Mouse (Mus musculus): ENCODE measurements around the gene Amph. TPM values are rescaled to one million over a fixed set of nuclear protein-coding genes. Genes with fewer than 3 reads are reported as not detected.

Gene Amph
- polyA plus RNA-seq, 1 experiment from 2014 or later = 14.4 TPM

GRCm38 (mm10) chr13:19026923-19027322, 78.9 kb downstream of the Amph start:
- Histone ChIP-seq H3K4me2 (replicated peaks) (no peak overlapping the region), H3K4me1 (no peaks in the 10 kb centered on the region), H3K4me3 (no peak overlapping the region), H3K27ac (replicated peaks) (no peak overlapping the region), H3K27me3 (no peaks in the 10 kb centered on the region), H3K36me3 (no peaks in the 10 kb centered on the region), H3K9ac (replicated peaks) (no peak overlapping the region), H3K9me3 (no peaks in the 10 kb centered on the region)
- WGBS = 79% methylated on average over 3 of the region's 3 CpGs
- no peak for ATAC-seq (ENCODE audit: low FRiP score, low read depth)

GRCm38 (mm10) chr13:19027766-19028350, 79.9 kb downstream of the Amph start:
- 79% methylated on average over 6 of the region's 6 CpGs for WGBS
- Histone ChIP-seq H3K27ac (replicated peaks) (no peak overlapping the region), H3K9me3 (no peaks in the 10 kb centered on the region), H3K9ac (replicated peaks) (no peak overlapping the region), H3K4me2 (replicated peaks) (no peak overlapping the region), H3K27me3 (no peaks in the 10 kb centered on the region), H3K4me3 (no peak overlapping the region), H3K36me3 (no peaks in the 10 kb centered on the region), H3K4me1 (no peaks in the 10 kb centered on the region)
- ATAC-seq (ENCODE audit: low FRiP score, low read depth) = no peak

- H3K36me3 ChIP-seq = no peaks in the 10 kb centered on the region
- H3K9me3 ChIP-seq = no peaks in the 10 kb centered on the region
- H3K4me1 ChIP-seq = no peaks in the 10 kb centered on the region
- H3K4me3 ChIP-seq = no peak overlapping the region
- 71% methylated on average over 8 of the region's 8 CpGs for WGBS
- H3K27me3 ChIP-seq = no peaks in the 10 kb centered on the region
- no peak for ATAC-seq (ENCODE audit: low FRiP score, low read depth)
- H3K9ac ChIP-seq (replicated peaks) = no peak overlapping the region
- H3K27ac ChIP-seq (replicated peaks) = no peak overlapping the region
- no peak overlapping the region for H3K4me2 ChIP-seq (replicated peaks)
Observed at GRCm38 (mm10) chr13:19031916-19032688, 84.1 kb downstream of the Amph start.

GRCm38 (mm10) chr13:19052090-19052489, 104.1 kb downstream of the Amph start:
- no peaks in the 10 kb centered on the region for H3K27me3 ChIP-seq
- no peak for ATAC-seq (ENCODE audit: low FRiP score, low read depth)
- no peak overlapping the region for H3K9ac ChIP-seq (replicated peaks)

GRCm38 (mm10) chr13:19054504-19054903, 106.5 kb downstream of the Amph start:
- no peak overlapping the region for H3K4me3 ChIP-seq
- H3K9me3 ChIP-seq = no peaks in the 10 kb centered on the region
- H3K9ac ChIP-seq (replicated peaks) = no peak overlapping the region
- H3K4me2 ChIP-seq (replicated peaks) = no peak overlapping the region
- H3K36me3 ChIP-seq = no peaks in the 10 kb centered on the region
- no peak overlapping the region for H3K27ac ChIP-seq (replicated peaks)
- 89% methylated on average over 2 of the region's 2 CpGs for WGBS
- H3K4me1 ChIP-seq = no peaks in the 10 kb centered on the region
- H3K27me3 ChIP-seq = no peaks in the 10 kb centered on the region
- no peak for ATAC-seq (ENCODE audit: low FRiP score, low read depth)

More at GRCm38 (mm10) chr13:19052090-19052489, 104.1 kb downstream of the Amph start:
- H3K4me1 ChIP-seq = no peaks in the 10 kb centered on the region
- 83% methylated on average over 1 of the region's 1 CpGs for WGBS
- H3K27ac ChIP-seq (replicated peaks) = no peak overlapping the region
- H3K4me2 ChIP-seq (replicated peaks) = no peak overlapping the region
- H3K4me3 ChIP-seq = no peak overlapping the region
- no peaks in the 10 kb centered on the region for H3K36me3 ChIP-seq
- H3K9me3 ChIP-seq = no peaks in the 10 kb centered on the region

GRCm38 (mm10) chr13:19072261-19072660, 124.3 kb downstream of the Amph start:
- Histone ChIP-seq H3K36me3 (no peaks in the 10 kb centered on the region), H3K4me2 (replicated peaks) (no peak overlapping the region), H3K27ac (replicated peaks) (no peak overlapping the region), H3K4me3 (no peak overlapping the region), H3K27me3 (no peaks in the 10 kb centered on the region), H3K9me3 (no peaks in the 10 kb centered on the region), H3K9ac (replicated peaks) (no peak overlapping the region), H3K4me1 (no peaks in the 10 kb centered on the region)
- ATAC-seq (ENCODE audit: low FRiP score, low read depth) = no peak

- H3K27me3 ChIP-seq = no peaks in the 10 kb centered on the region
- no peak overlapping the region for H3K27ac ChIP-seq (replicated peaks)
- ATAC-seq (ENCODE audit: low FRiP score, low read depth) = no peak
- WGBS = 94% methylated on average over 2 of the region's 2 CpGs
- no peaks in the 10 kb centered on the region for H3K36me3 ChIP-seq
- no peak overlapping the region for H3K9ac ChIP-seq (replicated peaks)
- no peaks in the 10 kb centered on the region for H3K4me1 ChIP-seq
- no peak overlapping the region for H3K4me3 ChIP-seq
- H3K9me3 ChIP-seq = no peaks in the 10 kb centered on the region
- H3K4me2 ChIP-seq (replicated peaks) = no peak overlapping the region
Observed at GRCm38 (mm10) chr13:19077427-19077826, 129.4 kb downstream of the Amph start.

GRCm38 (mm10) chr13:19081932-19082331, 133.9 kb downstream of the Amph start:
- Histone ChIP-seq H3K4me1 (no peaks in the 10 kb centered on the region), H3K4me2 (replicated peaks) (no peak overlapping the region), H3K9me3 (no peaks in the 10 kb centered on the region), H3K9ac (replicated peaks) (no peak overlapping the region), H3K27me3 (no peaks in the 10 kb centered on the region), H3K36me3 (no peaks in the 10 kb centered on the region), H3K4me3 (no peak overlapping the region), H3K27ac (replicated peaks) (no peak overlapping the region)
- WGBS = 89% methylated on average over 4 of the region's 4 CpGs
- ATAC-seq (ENCODE audit: low FRiP score, low read depth) = no peak

GRCm38 (mm10) chr13:19094571-19094970, 146.6 kb downstream of the Amph start:
- ATAC-seq (ENCODE audit: low FRiP score, low read depth) = no peak
- Histone ChIP-seq H3K9ac (replicated peaks) (no peak overlapping the region), H3K36me3 (no peaks in the 10 kb centered on the region), H3K4me3 (no peak overlapping the region), H3K27ac (replicated peaks) (no peak overlapping the region), H3K4me2 (replicated peaks) (no peak overlapping the region), H3K9me3 (no peaks in the 10 kb centered on the region), H3K27me3 (no peaks in the 10 kb centered on the region), H3K4me1 (no peaks in the 10 kb centered on the region)
- WGBS = 93% methylated on average over 6 of the region's 6 CpGs

GRCm38 (mm10) chr13:19097117-19097516, 149.1 kb downstream of the Amph start:
- no peak for ATAC-seq (ENCODE audit: low FRiP score, low read depth)
- Histone ChIP-seq H3K4me3 (no peak overlapping the region), H3K27me3 (no peaks in the 10 kb centered on the region), H3K4me2 (replicated peaks) (no peak overlapping the region), H3K9ac (replicated peaks) (no peak overlapping the region), H3K36me3 (no peaks in the 10 kb centered on the region), H3K4me1 (no peaks in the 10 kb centered on the region), H3K9me3 (no peaks in the 10 kb centered on the region), H3K27ac (replicated peaks) (no peak overlapping the region)
- WGBS = 90% methylated on average over 4 of the region's 4 CpGs

- H3K4me1 ChIP-seq = no peaks in the 10 kb centered on the region
- no peak overlapping the region for H3K4me3 ChIP-seq
- no peak overlapping the region for H3K9ac ChIP-seq (replicated peaks)
- WGBS = 92% methylated on average over 10 of the region's 10 CpGs
- ATAC-seq (ENCODE audit: low FRiP score, low read depth) = no peak
- H3K9me3 ChIP-seq = no peaks in the 10 kb centered on the region
- H3K27ac ChIP-seq (replicated peaks) = no peak overlapping the region
- H3K27me3 ChIP-seq = no peaks in the 10 kb centered on the region
- no peaks in the 10 kb centered on the region for H3K36me3 ChIP-seq
- no peak overlapping the region for H3K4me2 ChIP-seq (replicated peaks)
Observed at GRCm38 (mm10) chr13:19101889-19102402, 153.9 kb downstream of the Amph start.

- ATAC-seq (ENCODE audit: low FRiP score, low read depth) = no peak
- Histone ChIP-seq H3K4me2 (replicated peaks) (no peak overlapping the region), H3K36me3 (no peaks in the 10 kb centered on the region), H3K4me3 (no peak overlapping the region), H3K9me3 (no peaks in the 10 kb centered on the region), H3K27ac (replicated peaks) (no peak overlapping the region), H3K27me3 (no peaks in the 10 kb centered on the region), H3K4me1 (no peaks in the 10 kb centered on the region; the same call in 1 of the 2 replicates), H3K9ac (replicated peaks) (no peak overlapping the region)
- WGBS = 64% methylated on average over 5 of the region's 5 CpGs
Observed at GRCm38 (mm10) chr13:19106418-19106817, 158.4 kb downstream of the Amph start.

Measured in midbrain, embryonic 12.5 days (tissue).